Mouse (Mus musculus) thymus, postnatal 10 days (tissue): ENCODE data around the gene Ywhab.

Experiments used
- DNase-seq, 2 experiments: peaks; one replicate each; pipeline ENCODE4 v3.0.0; 2021; ENCODE audit warnings: low spot score in 2 of 2

The Ywhab gene

GRCm38 (mm10) chr2:164009227-164009626 lies 14.5 kb downstream of the Ywhab start:
- no peak for DNase-seq

- DNase-seq, result no peak
These were observed 15.7 kb downstream of the Ywhab start for GRCm38 (mm10) chr2:164010496-164010895.

GRCm38 (mm10) chr2:164010944-164011343 lies 16.2 kb downstream of the Ywhab start:
- no peak for DNase-seq

- DNase-seq, result no peak
These were observed 20.5 kb downstream of the Ywhab start for GRCm38 (mm10) chr2:164015304-164015703.

GRCm38 (mm10) chr2:164018910-164019309 lies 24.1 kb downstream of the Ywhab start:
- no peak for DNase-seq

- no peak for DNase-seq
These were observed 25.2 kb downstream of the Ywhab start for GRCm38 (mm10) chr2:164019943-164020342.

- DNase-seq, result no peak
These were observed 27.3 kb downstream of the Ywhab start for GRCm38 (mm10) chr2:164022104-164022503.

- DNase-seq, result no peak
These were observed 30.4 kb downstream of the Ywhab start, which contains the start of gene Pabpc1l for GRCm38 (mm10) chr2:164025150-164025549. Pabpc1l (plus strand) TSS chr2:164025450.

GRCm38 (mm10) chr2:164031147-164031546 lies 36.4 kb downstream of the Ywhab start:
- DNase-seq, result no peak

GRCm38 (mm10) chr2:164032973-164033372 lies 38.2 kb downstream of the Ywhab start:
- DNase-seq, result no peak

- DNase-seq, result peak; percentile 14 to 23
These were observed 41.8 kb downstream of the Ywhab start for GRCm38 (mm10) chr2:164036520-164037019.

GRCm38 (mm10) chr2:164038407-164039028 lies 43.8 kb downstream of the Ywhab start:
- no peak for DNase-seq

GRCm38 (mm10) chr2:164040949-164041348 lies 46.2 kb downstream of the Ywhab start:
- no peak for DNase-seq

GRCm38 (mm10) chr2:164041523-164041922 lies 46.8 kb downstream of the Ywhab start:
- no peak for DNase-seq

- peak; percentile 32 to 36 for DNase-seq
These were observed 52.5 kb downstream of the Ywhab start for GRCm38 (mm10) chr2:164047197-164047690.

- DNase-seq, result peak in 1 of 2 experiments; percentile 29
These were observed 59.0 kb downstream of the Ywhab start for GRCm38 (mm10) chr2:164053767-164054166.

- DNase-seq, result peak in 1 of 2 experiments; percentile 44
These were observed 59.9 kb downstream of the Ywhab start for GRCm38 (mm10) chr2:164054671-164055070.

- DNase-seq, result no peak
These were observed 65.0 kb downstream of the Ywhab start for GRCm38 (mm10) chr2:164059634-164060235.
